Mouse (Mus musculus): ENCODE measurements around the gene Fmnl3.
"Not testable (repeated sequence)": the region's sequence is repeated elsewhere in the genome, so short reads cannot be mapped to it uniquely, and the experiment has no call there.

The Fmnl3 gene

DNA sequence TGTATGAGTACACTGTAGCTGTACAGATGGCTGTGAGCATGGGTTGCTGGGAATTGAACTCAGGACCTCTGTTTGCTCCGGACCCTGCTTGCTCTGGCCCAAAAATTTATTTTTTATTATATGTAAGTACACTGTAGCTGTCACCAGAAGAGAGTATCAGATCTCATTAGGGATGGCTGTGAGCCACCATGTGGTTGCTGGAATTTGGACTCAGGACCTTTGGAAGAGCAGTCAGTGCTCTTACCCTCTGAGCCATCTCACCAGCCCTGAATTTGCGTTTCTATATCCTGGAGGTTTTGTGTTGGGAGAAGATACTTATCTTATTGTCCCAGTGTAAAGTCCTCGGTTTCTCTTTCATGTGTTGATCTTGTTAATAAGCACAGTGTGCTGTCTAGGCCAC, 16.5 kb upstream of the Fmnl3 start:
- no peak for DNase-seq

DNA sequence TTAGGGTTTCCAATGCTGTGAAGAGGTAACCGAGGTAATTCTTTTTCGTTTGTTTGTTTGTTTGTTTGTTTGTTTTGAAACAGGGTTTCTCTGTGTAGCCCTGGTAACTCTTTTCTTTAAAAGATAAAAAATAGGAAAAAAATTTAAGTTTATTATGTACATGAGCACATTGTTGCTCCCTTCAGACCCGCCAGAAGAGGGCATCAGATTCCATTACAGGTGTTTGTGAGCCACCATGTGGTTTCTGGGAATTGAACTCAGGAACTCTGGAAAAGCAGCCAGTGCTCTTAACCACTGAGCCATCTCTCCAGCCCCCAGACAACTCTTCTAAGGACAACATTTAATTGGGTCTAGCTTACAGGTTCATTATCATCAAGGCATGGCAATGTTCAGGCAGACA, 15.8 kb upstream of the Fmnl3 start:
- not testable (repeated sequence) for DNase-seq

DNA sequence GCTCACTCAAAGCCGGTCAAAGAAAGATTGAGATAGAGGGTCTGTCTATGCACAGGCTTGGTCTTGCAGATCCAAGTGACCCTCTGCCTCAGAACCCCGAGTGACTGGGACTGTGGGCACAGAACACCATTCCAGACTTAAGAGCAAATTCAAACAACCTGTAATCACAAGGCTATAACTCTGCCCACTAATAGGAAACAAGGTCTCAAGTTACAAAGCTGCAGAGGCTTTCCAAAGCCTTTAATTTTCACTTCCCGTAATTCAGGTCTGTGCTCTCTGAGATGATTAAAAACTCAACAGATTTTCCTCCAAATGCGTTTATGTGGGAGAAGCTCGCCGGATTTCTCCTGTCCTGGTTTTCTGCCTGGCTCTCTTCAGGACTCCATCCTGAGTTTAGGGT, 13.8 kb upstream of the Fmnl3 start:
- no peak for DNase-seq

DNA sequence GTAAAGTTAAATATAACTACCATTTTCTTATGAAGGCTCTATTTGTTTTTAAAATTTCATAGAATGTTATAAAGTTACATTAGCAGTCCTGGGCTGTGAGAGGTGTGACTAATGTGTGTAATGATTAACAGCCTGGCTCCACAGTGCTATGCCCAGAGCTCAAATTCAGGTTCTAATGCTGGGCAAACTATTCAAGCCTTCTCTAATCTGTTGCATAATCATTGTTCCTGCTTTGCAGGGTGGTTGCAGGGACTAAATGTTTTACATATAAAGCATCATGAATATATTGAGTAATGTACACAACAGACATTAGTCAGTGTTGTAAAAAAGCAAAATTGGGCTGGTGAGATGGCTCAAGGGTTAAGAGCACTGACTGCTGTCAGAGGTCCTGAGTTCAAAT, 12.6 kb upstream of the Fmnl3 start:
- peak; percentile 48 for DNase-seq

DNA sequence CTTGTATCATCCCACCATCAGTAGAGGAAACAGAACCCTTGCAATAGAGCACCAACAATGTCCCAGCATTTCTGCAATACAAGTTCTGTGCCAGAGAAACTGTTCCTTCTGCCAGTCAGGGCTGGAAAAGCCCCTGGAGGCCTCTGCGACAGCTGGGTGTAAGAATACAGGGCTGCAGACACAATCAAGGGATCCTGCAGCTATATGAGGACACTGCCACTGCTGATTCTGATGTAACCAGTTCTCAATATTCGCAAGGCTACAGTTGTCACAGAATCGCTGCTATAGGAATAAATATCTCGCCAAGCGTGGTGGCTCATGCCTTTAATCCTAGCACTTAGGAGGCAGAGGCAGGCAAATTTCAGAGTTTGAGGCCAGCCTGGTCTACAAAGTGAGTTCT, 6.0 kb upstream of the Fmnl3 start:
- no peak for DNase-seq

DNA sequence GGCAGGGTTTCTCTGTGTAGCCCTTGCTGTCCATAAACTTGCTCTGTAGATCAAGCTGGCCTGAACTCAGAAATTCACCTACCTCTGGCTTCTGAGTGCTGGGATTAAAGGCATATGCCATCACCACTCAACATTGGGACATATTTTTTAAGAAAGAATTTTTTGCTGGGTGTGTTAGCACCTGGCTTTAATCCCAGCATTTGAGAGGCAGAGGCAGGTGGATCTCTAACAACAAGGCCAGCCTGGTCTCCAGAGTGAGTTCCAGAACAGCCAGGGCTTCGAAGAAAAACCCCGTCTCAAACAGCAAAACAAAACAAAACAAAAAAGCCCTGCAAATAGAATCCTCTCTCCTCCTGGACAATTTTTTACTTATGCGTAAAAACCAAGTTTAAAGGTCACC, 5.3 kb upstream of the Fmnl3 start:
- DNase-seq = no peak

DNA sequence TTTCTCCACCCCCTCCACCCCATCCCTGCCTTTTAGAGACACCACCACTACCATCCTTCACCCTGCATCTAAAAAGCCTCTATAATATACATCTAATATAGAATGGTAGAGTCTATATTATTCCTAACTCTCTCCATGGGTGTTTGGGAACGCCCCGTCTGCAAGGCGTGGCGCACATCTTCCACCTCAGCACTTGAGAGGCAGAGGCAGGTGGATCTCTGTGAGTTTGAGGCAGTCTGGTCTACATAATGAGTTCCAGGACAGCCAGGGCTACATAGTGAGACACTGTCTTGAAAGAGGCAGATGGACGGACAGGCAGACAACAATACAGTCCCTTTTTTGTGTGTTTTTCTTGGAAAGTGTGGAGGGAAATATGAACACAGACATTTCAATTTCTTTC, 4.8 kb upstream of the Fmnl3 start:
- DNase-seq = no peak

DNA sequence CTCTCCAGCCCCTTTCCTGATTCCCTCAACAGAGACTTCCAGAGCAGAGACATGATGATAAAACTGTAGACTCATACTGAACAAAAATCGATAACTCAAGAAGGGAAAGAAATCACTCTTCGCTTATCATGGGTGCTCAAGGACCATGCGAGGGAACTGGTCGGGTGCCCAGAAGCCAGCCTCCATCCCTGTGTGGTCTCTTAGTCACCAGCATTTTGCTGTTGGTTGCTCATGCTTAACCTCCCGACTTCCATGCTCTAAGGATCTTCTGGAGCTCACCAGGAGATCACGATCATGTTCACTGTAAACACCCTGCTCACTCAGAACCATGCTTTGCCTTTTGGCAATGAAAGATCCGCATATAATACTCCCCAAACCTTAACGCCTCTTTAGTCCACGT, 2.5 kb upstream of the Fmnl3 start:
- DNase-seq = no peak

DNA sequence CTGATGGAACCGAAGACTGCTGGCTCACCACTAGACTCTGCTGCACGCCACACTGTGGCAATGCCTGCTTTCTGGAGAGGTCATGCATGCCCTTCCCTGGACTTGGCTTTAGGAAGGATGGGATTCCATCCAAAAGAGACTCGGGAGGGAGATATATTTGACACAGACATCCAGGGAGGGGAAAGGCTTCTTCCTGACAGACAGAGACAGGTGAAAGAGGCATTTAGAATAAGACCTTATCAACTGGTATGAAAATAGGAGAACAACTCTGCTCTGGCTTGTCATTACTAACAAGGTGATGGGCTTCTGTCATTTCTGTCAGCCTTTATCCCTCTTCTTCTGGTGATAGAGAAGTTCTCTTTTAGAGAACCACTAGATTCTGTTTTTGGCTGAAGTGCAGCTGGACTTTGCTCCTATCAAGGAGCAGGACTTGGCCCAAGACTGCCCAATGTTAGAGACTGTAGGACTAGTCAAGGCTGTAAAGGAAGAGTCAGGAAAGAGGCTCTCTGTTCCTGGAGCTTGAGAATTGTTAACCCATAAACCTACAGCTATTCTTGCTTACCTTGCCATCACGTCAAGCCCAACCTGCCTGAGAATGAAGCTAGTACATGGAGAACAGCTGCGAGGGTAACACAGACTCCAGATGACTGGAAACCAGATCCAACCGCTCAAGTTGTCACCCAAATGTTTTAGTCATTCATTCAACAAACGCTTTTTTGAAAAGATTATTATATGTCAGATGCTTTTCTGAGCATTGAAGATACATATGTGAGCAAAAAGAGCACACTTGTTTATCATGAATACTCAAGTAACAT, 1.5 kb upstream of the Fmnl3 start:
- no peak for DNase-seq

DNA sequence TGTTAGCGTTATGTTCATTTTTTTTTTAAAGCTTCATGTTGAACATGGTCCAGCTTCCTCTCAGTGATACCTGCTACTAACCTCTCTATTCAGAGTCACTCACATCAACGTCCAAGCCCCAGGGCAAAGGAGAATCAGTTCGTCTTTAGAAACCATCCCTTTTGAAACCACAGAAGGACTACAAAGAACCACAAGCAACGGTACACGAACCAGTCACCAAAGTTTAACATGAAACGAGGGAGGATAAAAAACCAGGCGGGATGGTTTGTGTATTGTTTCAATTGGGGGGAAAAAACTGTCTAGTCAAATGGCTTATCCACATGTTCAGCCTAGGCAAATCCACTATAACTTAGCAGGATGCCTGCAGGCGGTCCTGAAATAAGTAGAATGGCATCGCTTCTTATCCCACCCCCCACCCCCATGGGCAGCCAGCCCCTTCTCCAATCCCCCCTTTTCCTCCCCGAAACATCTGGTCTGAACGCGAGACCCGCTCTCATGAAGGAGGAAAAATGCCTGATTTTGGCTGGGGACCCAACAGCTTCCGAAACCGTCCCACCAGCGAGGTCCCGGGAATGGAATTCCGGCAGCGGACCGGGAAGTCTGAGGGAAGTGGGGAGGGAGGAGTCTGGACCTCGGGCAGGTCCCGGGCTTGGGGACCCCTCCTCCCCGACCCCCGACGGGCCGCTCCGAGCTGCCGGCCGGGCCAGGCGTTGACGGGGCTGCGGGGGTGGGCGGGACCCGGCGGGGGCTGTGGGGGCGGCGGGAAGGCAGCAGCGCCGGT, 701 bp downstream of the Fmnl3 start:
- peak; percentile 50 for DNase-seq

DNA sequence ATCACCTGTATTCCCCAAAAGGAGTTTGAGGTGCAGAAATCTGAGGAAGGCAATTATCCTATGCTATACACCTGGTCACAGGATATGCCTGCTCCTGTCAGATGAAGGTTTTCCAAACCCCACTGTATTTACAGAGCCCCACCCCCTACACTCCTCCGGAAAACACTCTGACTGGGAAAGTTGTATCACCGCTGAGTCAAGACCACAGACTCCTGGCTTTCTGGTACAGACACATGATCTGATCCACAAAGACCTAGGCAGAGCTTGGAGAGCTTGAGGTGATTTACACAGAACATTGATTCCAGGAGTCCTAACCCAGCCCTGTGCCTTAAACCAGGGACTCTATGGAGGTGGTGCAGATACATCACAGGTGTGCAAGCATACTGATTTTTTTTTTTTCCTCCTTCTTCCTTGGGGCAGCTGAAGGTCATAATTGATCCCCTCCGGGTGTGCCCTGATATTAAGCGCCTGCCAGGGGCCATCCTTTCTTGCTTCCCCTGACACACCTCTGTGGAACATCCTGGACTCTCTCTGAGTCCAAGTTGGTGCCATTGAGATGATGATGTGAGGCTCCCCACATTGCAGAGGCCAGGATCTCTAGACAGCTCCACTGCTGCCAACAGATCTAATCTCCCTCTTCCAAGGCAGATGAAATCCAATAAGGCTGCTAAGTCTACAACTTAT, 1.6 kb downstream of the Fmnl3 start:
- DNase-seq = peak; percentile 32

DNA sequence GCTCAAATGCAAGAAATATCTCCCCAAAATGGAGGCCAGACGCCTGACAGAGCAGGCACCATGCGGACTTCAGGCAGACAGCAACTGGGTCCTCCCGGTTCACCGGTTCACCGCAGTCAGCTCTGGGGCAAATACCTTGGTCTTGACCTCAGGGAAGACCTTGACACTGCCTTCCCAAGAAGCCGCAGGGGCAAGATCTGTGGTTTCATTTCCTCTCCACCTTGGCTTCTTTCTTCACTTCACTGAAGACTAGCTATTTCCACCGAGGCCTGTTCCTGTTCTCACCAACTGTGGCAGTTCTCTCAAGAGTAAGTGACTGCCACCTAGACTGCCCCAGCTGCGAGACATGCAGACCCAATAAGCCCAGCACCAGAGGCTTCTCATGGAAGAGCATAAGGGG, 5.4 kb downstream of the Fmnl3 start:
- DNase-seq = peak; percentile 32

DNA sequence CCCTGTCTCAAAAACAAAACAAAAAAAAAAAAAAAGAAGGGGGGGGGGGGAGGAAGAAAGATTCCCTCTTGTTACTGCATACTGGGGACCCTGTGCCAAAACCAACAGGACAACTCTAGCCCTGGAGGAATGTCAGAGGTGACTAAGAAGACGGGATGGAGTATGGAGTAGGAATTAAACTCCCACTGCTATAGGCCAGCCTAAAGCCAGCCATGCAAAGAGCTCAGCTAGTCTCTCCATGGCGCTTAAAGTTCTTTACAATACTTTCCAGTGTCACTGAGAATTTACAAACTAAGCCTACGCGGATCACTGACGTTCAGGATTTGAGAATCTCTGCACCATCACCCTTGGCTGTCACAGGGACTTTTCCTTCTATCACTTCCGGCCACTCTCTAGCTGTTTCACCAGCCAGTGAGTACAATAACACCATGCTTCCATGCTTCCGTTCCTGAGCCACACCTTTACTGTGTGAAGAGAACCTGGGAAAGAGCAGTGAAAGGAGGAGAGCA, 6.2 kb downstream of the Fmnl3 start:
- no peak for DNase-seq

DNA sequence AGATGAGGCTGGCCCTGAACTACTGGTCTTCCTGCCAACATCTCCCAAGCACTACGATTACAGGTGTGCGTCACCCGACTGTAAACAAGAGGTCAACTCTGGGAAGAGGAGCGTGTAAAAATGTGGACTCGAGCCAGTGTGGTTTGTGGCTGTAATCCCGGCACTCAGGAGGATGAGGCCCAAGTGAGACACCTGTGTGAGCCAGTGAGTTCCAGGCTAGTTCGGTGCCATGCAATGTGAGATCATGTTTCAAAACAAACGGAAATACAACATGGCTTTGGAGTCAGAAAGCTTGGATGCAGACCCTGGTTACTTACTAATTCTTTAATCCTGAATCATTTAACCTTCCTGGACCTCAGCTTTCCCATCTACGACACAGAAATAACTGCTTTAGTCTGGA, 11.3 kb downstream of the Fmnl3 start:
- DNase-seq = no peak

DNA sequence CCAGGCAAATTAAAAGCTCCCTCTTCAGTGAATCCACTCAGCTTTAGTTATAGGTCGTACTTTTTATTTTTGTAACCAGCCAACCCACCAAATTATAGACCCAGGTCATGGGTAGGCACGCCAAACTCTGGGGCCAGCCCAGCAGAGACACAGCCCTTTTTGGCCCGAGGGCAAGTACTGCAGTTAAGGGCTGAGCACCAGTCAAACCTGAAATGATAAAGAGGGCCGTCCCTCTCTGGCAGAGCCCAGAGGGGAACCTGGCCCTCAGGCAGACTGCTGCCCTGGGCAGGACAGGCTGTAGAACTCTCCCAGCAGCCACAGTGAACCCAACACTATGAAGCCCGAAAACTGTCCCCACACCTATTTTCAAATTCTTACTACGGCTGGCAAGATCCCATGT, 13.8 kb downstream of the Fmnl3 start:
- no peak for DNase-seq

DNA sequence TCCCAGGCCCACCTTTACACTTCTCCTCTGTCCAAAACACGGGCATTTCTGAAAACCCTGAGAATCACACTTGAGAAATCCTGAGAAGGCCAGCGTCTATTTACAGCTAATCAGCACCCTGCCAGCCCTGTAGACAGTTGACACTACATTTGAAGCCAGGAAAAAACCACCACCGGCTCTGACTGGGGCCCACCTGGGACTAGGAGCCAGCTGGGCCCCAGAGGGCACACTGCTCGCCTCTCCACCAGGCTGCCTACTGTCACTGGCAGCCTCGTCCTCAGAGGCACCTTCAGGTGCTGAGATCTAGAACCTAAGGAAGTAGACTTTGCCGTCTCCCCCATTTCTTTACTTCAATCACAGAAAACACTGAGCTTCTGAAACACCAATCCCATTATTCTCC, 14.6 kb downstream of the Fmnl3 start:
- DNase-seq = no peak

DNA sequence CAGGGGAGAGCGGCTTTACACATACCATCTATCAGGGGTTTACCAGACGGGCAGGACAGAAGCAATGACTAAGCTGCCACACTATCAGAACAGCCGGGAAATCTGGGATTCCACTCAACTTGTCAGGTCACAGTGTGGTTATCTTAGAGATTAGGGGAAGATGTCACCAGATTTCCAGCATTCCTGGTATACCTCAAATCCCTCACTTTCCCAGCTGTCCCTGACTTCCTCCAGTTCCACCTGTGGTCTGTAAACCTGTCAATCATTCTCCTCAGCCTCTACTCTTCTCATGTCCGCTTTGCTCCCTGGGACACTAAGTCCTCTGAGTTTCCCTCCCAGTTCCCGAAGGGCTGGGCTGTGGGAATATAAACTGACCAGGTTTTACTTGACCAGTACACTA, 18.0 kb downstream of the Fmnl3 start:
- no peak for DNase-seq

DNA sequence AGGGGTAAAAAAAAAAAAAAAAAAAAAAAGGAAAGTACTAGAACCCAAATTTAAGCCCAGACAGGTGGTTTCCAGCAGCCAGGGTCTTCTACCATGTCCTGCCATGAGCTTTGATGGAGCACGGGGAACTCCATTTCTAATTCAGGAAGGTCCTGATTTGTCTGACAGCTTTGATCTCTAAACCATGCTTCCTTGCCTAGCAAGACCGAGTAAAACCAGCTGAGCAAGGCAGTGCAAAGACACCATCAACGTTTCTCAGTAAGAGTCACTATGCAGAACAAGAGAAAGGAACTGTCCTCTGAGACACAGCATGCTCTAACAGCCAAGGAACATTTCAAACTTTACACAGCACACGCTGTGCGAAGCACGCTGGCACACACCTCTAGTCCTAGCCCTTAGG, 18.7 kb downstream of the Fmnl3 start:
- no peak for DNase-seq

DNA sequence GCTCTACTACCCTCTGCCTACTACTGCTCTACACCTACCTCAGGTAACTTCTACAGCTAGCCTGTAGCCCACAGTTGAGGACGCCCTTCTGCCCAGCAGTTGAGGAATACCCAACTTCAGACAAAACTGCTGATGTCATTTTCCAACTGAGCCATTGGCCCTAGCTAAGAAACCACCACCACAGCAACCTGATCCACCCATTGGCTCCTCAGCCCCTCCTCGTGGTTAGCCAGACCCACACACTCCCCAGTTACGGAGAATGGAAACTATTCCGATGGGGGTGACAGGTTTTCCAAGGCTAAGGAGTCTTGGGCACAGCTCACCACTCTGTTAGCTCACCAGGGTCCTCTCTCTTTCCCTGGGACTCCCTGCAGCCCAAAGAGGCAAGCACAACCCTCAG, 25.3 kb downstream of the Fmnl3 start:
- no peak for DNase-seq

DNA sequence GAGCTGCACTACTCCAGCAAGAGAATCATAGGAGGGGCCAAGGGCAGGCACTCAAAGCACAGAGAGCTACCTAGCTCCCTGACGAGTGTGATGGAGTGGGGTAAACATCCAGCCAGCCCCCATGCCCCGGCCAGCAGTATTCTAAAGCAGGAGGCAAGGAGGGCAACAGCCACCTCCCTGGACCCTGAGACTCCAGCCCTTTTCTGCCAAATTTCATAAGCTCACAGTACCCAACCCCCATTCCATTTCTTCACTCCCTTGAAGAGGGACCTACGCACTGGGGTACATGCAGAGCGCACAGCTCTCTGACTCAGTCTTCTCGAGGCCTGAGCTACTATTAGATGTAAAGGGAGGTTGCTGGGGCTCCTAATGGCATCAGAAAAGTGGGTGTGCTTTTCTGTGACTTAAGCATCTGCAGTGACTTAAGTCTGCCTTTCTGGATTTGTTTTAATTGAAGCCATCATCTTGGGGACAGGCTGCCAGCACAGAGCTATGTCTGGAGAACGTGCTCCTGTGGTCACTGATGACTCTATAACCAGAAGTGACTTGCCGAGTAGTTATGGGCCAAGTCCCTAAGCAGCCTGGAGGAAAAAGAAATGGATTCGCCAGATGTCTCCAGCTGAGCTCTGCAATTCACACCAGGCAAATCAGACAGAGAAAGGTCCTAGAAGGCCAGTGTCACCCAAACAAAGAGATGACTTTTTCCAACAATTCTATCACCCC, 26.0 kb downstream of the Fmnl3 start:
- DNase-seq = peak; percentile 57

DNA sequence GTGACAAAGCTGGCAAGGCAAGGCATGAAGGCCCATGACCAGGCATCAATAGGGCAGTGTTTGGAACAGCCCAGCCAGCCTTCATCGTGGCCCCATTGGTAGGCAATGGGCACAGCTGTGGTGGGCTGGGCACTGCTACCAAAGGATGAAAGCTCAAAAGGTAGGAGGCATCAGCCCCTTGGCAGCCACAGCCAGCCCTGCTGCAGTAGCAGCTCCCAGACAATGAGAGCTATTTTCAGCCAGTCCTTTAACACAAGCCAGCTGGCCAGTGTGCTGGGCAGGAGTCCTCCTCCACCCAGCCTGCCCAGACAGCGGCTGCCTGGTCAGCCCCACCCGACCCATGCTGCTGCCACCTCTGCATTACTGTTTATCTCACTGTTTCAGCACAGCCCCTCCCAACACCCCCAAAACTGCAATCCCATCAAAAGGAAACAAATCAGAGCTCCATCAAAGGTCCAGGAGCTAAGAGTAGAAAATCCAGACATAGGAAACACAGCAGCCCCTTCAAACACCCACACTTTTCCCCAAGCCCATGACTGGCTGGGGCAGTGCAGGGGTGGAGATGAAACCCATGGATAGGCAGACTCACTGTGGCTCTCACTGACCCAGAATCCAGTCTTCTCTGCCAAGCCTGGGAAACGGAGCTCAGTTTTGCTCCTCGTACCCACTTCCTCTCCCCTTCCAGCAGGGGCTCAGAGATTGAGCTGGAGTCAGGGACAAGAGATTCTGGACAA, 26.7 kb downstream of the Fmnl3 start:
- peak; percentile 66 for DNase-seq
